Mouse (Mus musculus) hindbrain, embryonic 11.5 days (tissue): Measurements from ENCODE around the gene Ltb. TPM values are rescaled to one million over a fixed set of nuclear protein-coding genes. Genes with fewer than 3 reads are reported as not detected.

Source experiments
- ATAC-seq: fragments of 200-750 bp; cut with Nextera tagmentation; 2 replicates; pipeline ENCODE4 v1.8.0; 2017; ENCODE audit warnings: mild to moderate bottlenecking, moderate TSS enrichment, moderate library complexity; ENCODE audit not compliant: low FRiP score
- DNase-seq: peaks from one replicate; pipeline ENCODE4 v3.0.0-alpha.2; 2015; ENCODE audit warnings: low spot score
- H3K27ac ChIP-seq: fragments of 300-500 bp; sonication (generic); 2 replicates; pipeline ENCODE4 v1.5.1; 2014; ENCODE audit warnings: mild to moderate bottlenecking, low read depth, low read length
- H3K27me3 ChIP-seq: fragments of 300-500 bp; sonication (generic); 2 replicates; pipeline ENCODE4 v1.6.1; 2014; ENCODE audit warnings: mild to moderate bottlenecking, low read length, moderate library complexity, mixed read lengths; ENCODE audit not compliant: control insufficient read depth, insufficient read depth
- H3K36me3 ChIP-seq: fragments of 300-500 bp; sonication (generic); 2 replicates; pipeline ENCODE4 v1.6.1; 2014; ENCODE audit warnings: mild to moderate bottlenecking, low read length, moderate library complexity, mixed read lengths; ENCODE audit not compliant: control insufficient read depth, insufficient read depth
- H3K4me1 ChIP-seq: fragments of 300-500 bp; sonication (generic); replicated peaks from 2 replicates; pipeline ENCODE4 v1.6.1; 2014; ENCODE audit warnings: low read length, mixed read lengths; ENCODE audit not compliant: control insufficient read depth, insufficient read depth
- H3K4me2 ChIP-seq: fragments of 300-500 bp; sonication (generic); replicated peaks from 2 replicates; pipeline ENCODE4 v1.6.1; 2014; ENCODE audit warnings: mild to moderate bottlenecking, low read depth, low read length
- H3K4me3 ChIP-seq: fragments of 300-500 bp; sonication (generic); 2 replicates; pipeline ENCODE4 v1.5.1; 2014; ENCODE audit warnings: low read depth, low read length
- H3K9ac ChIP-seq: fragments of 300-500 bp; sonication (generic); 2 replicates; pipeline ENCODE4 v1.6.1; 2014; ENCODE audit warnings: low read depth, low read length
- H3K9me3 ChIP-seq: fragments of 300-500 bp; sonication (generic); 2 replicates; pipeline ENCODE4 v1.6.1; 2016; ENCODE audit warnings: low read length; ENCODE audit not compliant: control insufficient read depth
- WGBS: fragments of 180-500 bp; shearing (Covaris S2); extraction: QIAGEN DNeasy Blood & Tissue Kit; methylation state at CpG from one replicate; pipeline ENCODE4 v1.1.7; 2014; 5-methylcytosine and 5-hydroxymethylcytosine counted together
- polyA plus RNA-seq: library from polyadenylated mRNA; unstranded; fragments of >200 nt; fragmentation: Nextera tagmentation; extraction: Ambion mirVana; gene quantifications from 2 replicates; pipeline ENCODE4 v1.2.1, GENCODE M21; 2014

Ltb gene
- polyA plus RNA-seq, result 0.22 and 0.32 TPM in 2 replicates

GRCm38 (mm10) chr17:35193881-35194843 is at the start of gene Ltb:
TSS of gene Ltb (plus strand) at chr17:35194439.
- Histone ChIP-seq H3K4me2 (peak within 1 kb of the TSS; percentile 59; the same call in 1 of the 2 replicates), H3K9ac (no peak within 1 kb of the TSS), H3K9me3 (no peaks in the 10 kb centered on the region), H3K4me3 (no peak within 1 kb of the TSS), H3K27ac (no peak within 1 kb of the TSS), H3K36me3 (no peaks in the 10 kb centered on the region), H3K27me3 (peaks cover 28% of the 10 kb centered on the region), H3K4me1 (peaks cover 2% of the 10 kb centered on the region; the same call in 1 of the 2 replicates)
- WGBS, result 58% methylated on average over 23 of the region's 28 CpGs
- DNase-seq (peak; percentile 11), ATAC-seq (no peak)

GRCm38 (mm10) chr17:35146139-35146538 is 48.1 kb upstream of the Ltb start:
- 96% methylated on average over 5 of the region's 5 CpGs for WGBS
- Histone ChIP-seq H3K9ac (no peak overlapping the region), H3K27ac (no peak overlapping the region), H3K27me3 (no peaks in the 10 kb centered on the region), H3K4me3 (no peak overlapping the region), H3K9me3 (no peaks in the 10 kb centered on the region), H3K36me3 (peaks cover 48% of the 10 kb centered on the region), H3K4me1 (no peaks in the 10 kb centered on the region), H3K4me2 (no peak overlapping the region)
- ATAC-seq (no peak), DNase-seq (no peak)

- Histone ChIP-seq H3K9me3 (no peaks in the 10 kb centered on the region), H3K27ac (no peak overlapping the region), H3K9ac (no peak overlapping the region), H3K27me3 (no peaks in the 10 kb centered on the region), H3K4me2 (no peak overlapping the region), H3K4me3 (no peak overlapping the region), H3K4me1 (no peaks in the 10 kb centered on the region), H3K36me3 (peaks cover 45% of the 10 kb centered on the region)
- 67% methylated on average over 3 of the region's 3 CpGs for WGBS
- ATAC-seq, result no peak
- peak; percentile 25 for DNase-seq
Measured at GRCm38 (mm10) chr17:35147348-35147747, 46.9 kb upstream of the Ltb start.

GRCm38 (mm10) chr17:35147922-35148639 is 46.2 kb upstream of the Ltb start:
- H3K36me3 ChIP-seq, result peaks cover 40% of the 10 kb centered on the region
- DNase-seq, result no peak
- H3K27ac ChIP-seq, result no peak overlapping the region
- no peaks in the 10 kb centered on the region for H3K4me1 ChIP-seq
- no peak for ATAC-seq
- H3K9me3 ChIP-seq, result no peaks in the 10 kb centered on the region
- no peak overlapping the region for H3K4me3 ChIP-seq
- H3K4me2 ChIP-seq, result no peak overlapping the region
- H3K9ac ChIP-seq, result no peak overlapping the region
- 75% methylated on average over 5 of the region's 5 CpGs for WGBS
- no peaks in the 10 kb centered on the region for H3K27me3 ChIP-seq

GRCm38 (mm10) chr17:35152121-35152520 is 42.1 kb upstream of the Ltb start:
- H3K4me1 ChIP-seq, result no peaks in the 10 kb centered on the region
- H3K27ac ChIP-seq, result no peak overlapping the region
- DNase-seq (no peak), ATAC-seq (no peak)
- no peak overlapping the region for H3K9ac ChIP-seq
- no peaks in the 10 kb centered on the region for H3K27me3 ChIP-seq
- 96% methylated on average over 4 of the region's 4 CpGs for WGBS
- peaks cover 61% of the 10 kb centered on the region for H3K36me3 ChIP-seq
- H3K4me2 ChIP-seq, result no peak overlapping the region
- H3K4me3 ChIP-seq, result no peak overlapping the region
- no peaks in the 10 kb centered on the region for H3K9me3 ChIP-seq

GRCm38 (mm10) chr17:35153077-35153476 is 41.2 kb upstream of the Ltb start:
- no peak overlapping the region for H3K4me3 ChIP-seq
- no peak for DNase-seq
- H3K27me3 ChIP-seq, result no peaks in the 10 kb centered on the region
- no peak overlapping the region for H3K9ac ChIP-seq
- H3K4me2 ChIP-seq, result no peak overlapping the region
- peaks cover 69% of the 10 kb centered on the region for H3K36me3 ChIP-seq
- no peak for ATAC-seq
- no peaks in the 10 kb centered on the region for H3K4me1 ChIP-seq
- 92% methylated on average over 9 of the region's 9 CpGs for WGBS
- H3K27ac ChIP-seq, result no peak overlapping the region
- H3K9me3 ChIP-seq, result no peaks in the 10 kb centered on the region

GRCm38 (mm10) chr17:35153931-35154330 is 40.3 kb upstream of the Ltb start:
- 80% methylated on average over 4 of the region's 4 CpGs for WGBS
- no peak overlapping the region for H3K4me3 ChIP-seq
- no peaks in the 10 kb centered on the region for H3K9me3 ChIP-seq
- H3K9ac ChIP-seq, result no peak overlapping the region
- DNase-seq, result no peak
- ATAC-seq, result no peak
- no peak overlapping the region for H3K27ac ChIP-seq
- no peak overlapping the region for H3K4me2 ChIP-seq
- H3K36me3 ChIP-seq, result peaks cover 74% of the 10 kb centered on the region
- H3K4me1 ChIP-seq, result no peaks in the 10 kb centered on the region
- no peaks in the 10 kb centered on the region for H3K27me3 ChIP-seq

GRCm38 (mm10) chr17:35154616-35155015 is 39.6 kb upstream of the Ltb start:
- Histone ChIP-seq H3K36me3 (peaks cover 75% of the 10 kb centered on the region), H3K9me3 (no peaks in the 10 kb centered on the region), H3K4me2 (no peak overlapping the region), H3K27me3 (no peaks in the 10 kb centered on the region), H3K9ac (no peak overlapping the region), H3K27ac (no peak overlapping the region), H3K4me3 (no peak overlapping the region), H3K4me1 (no peaks in the 10 kb centered on the region)
- ATAC-seq, result no peak
- no peak for DNase-seq
- 83% methylated on average over 7 of the region's 7 CpGs for WGBS
